Mouse (Mus musculus): Measurements from ENCODE around the gene Mob4.
A peak's percentile ranks its signal among the peaks of the same experiment; 100 is the strongest.

The Mob4 gene

GRCm38 (mm10) chr1:55131424-55132014 lies 488 bp downstream of the Mob4 start:
- peak; percentile 50 to 54 for DNase-seq (ENCODE audit: low spot score in 2 of 2)

GRCm38 (mm10) chr1:55132308-55132707 lies 1.3 kb downstream of the Mob4 start:
- DNase-seq (ENCODE audit: low spot score in 2 of 2): no peak

GRCm38 (mm10) chr1:55133173-55133572 lies 2.1 kb downstream of the Mob4 start:
- no peak for DNase-seq (ENCODE audit: low spot score in 2 of 2)

GRCm38 (mm10) chr1:55134301-55134700 lies 3.3 kb downstream of the Mob4 start:
- DNase-seq (ENCODE audit: low spot score in 2 of 2): no peak

- DNase-seq (ENCODE audit: low spot score in 2 of 2): no peak
Measured at GRCm38 (mm10) chr1:55135846-55136245, 4.8 kb downstream of the Mob4 start.

- DNase-seq (ENCODE audit: low spot score in 2 of 2): no peak
Measured at GRCm38 (mm10) chr1:55144338-55144737, 13.3 kb downstream of the Mob4 start.

GRCm38 (mm10) chr1:55145556-55145955 lies 14.5 kb downstream of the Mob4 start:
- DNase-seq (ENCODE audit: low spot score in 2 of 2): no peak

- no peak for DNase-seq (ENCODE audit: low spot score in 2 of 2)
Measured at GRCm38 (mm10) chr1:55157329-55157728, 26.3 kb downstream of the Mob4 start.

- no peak for DNase-seq (ENCODE audit: low spot score in 2 of 2)
Measured at GRCm38 (mm10) chr1:55158211-55158610, 27.2 kb downstream of the Mob4 start.

- DNase-seq (ENCODE audit: low spot score in 2 of 2): no peak
Measured at GRCm38 (mm10) chr1:55158821-55159220, 27.8 kb downstream of the Mob4 start.

- DNase-seq (ENCODE audit: low spot score in 2 of 2): no peak
Measured at GRCm38 (mm10) chr1:55160218-55160617, 29.2 kb downstream of the Mob4 start.

- no peak for DNase-seq (ENCODE audit: low spot score in 2 of 2)
Measured at GRCm38 (mm10) chr1:55160831-55161638, 30.0 kb downstream of the Mob4 start.

- DNase-seq (ENCODE audit: low spot score in 2 of 2): no peak
Measured at GRCm38 (mm10) chr1:55161895-55162294, 30.9 kb downstream of the Mob4 start.

GRCm38 (mm10) chr1:55162781-55163180 lies 31.8 kb downstream of the Mob4 start:
- no peak for DNase-seq (ENCODE audit: low spot score in 2 of 2)

- no peak for DNase-seq (ENCODE audit: low spot score in 2 of 2)
Measured at GRCm38 (mm10) chr1:55164005-55164404, 33.0 kb downstream of the Mob4 start.

GRCm38 (mm10) chr1:55167560-55167959 lies 36.5 kb downstream of the Mob4 start:
- DNase-seq (ENCODE audit: low spot score in 2 of 2): no peak

- DNase-seq (ENCODE audit: low spot score in 2 of 2): no peak
Measured at GRCm38 (mm10) chr1:55168591-55168990, 37.6 kb downstream of the Mob4 start.

GRCm38 (mm10) chr1:55171361-55172325 lies 40.6 kb downstream of the Mob4 start:
- no peak for DNase-seq (ENCODE audit: low spot score in 2 of 2)

GRCm38 (mm10) chr1:55173720-55174557 lies 42.9 kb downstream of the Mob4 start:
- no peak for DNase-seq (ENCODE audit: low spot score in 2 of 2)

GRCm38 (mm10) chr1:55174558-55175034 lies 43.6 kb downstream of the Mob4 start:
- no peak for DNase-seq (ENCODE audit: low spot score in 2 of 2)

GRCm38 (mm10) chr1:55179917-55180566 lies 49.0 kb downstream of the Mob4 start:
- DNase-seq (ENCODE audit: low spot score in 2 of 2): no peak

Measured in spleen, postnatal 36 days (tissue).